Mouse (Mus musculus): ENCODE measurements at regions not wholly inside any gene's neighbourhood (a gene's known extent, or its start where the extent isn't known, plus 50 kb on each side); places are given as distances from the start of the nearest gene placed in this dataset.

DNA sequence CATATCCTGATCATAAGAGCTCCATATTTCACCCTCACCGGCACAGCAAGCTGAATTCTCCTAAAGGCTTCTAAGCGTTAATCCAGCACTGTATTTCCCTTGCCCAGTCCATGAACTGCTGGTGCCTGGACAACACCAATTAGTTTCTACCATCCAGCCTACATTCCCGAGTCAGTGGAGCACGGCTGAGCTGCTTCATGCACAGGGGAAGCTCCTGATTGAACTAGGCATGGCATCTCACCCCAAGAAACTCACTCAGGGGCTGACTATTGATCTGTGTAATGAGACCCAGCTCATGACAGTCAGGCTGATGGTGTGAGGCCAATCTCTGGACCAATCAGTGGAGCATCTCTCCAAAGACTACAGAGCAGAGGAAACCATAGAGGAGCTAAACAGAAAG is 115.4 kb downstream of the Id4 start:
- Histone ChIP-seq H3K9ac (no peak overlapping the region), H3K27me3 (no peaks in the 10 kb centered on the region), H3K36me3 (no peaks in the 10 kb centered on the region), H3K4me3 (no peak overlapping the region), H3K27ac (no peak overlapping the region), H3K9me3 (no peaks in the 10 kb centered on the region), H3K4me1 (no peaks in the 10 kb centered on the region), H3K4me2 (no peak overlapping the region)
- WGBS, result 77% methylated on average over 4 of the region's 4 CpGs
- no peak for ATAC-seq (ENCODE audit: borderline replicate concordance, extremely low read depth, low FRiP score, low TSS enrichment)

DNA sequence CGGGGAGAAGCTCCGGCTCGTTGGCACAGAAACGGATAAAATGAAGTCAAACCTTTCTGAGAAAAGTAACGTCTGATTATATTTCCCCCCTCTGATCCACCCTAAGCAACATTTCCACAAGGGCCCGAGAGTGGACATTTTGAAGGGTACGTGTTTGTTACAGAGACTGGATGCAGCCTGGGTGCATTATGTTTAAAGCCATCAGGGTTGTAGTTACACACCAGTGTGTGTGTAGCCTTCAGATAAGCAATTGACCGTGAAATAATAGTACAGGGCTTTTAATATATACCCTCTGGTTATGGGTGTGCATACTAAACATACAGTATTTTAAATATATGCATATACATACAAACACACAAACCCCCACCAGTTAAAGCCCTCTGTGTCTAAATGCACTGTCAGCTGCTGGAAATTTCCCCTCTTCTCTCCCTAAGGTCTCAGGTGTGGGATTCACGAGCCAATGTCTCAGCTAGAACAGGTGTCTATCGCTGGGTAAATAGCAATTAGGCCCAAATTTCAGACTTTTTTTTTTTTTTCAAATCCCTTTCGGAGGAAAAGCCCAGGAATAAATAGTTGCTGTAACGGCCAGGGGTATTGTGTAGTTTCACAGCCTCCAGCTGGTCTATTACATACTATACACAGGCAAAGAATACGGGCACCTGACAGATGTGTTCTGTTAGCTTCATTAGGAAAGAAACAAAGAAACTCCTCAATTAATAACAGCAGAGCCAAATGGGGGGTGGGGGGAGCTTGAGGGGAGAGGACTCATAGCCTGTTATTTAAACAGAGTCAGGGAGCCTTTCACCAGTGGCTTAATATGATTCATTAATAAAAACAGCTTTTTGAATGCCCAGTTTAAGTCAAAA is 122.8 kb downstream of the Id4 start:
- Histone ChIP-seq H3K36me3 (no peaks in the 10 kb centered on the region), H3K27me3 (no peaks in the 10 kb centered on the region), H3K4me1 (no peaks in the 10 kb centered on the region), H3K9me3 (no peaks in the 10 kb centered on the region), H3K27ac (no peak overlapping the region), H3K4me3 (no peak overlapping the region), H3K9ac (no peak overlapping the region), H3K4me2 (no peak overlapping the region)
- WGBS, result 69% methylated on average over 13 of the region's 13 CpGs
- no peak for ATAC-seq (ENCODE audit: borderline replicate concordance, extremely low read depth, low FRiP score, low TSS enrichment)

DNA sequence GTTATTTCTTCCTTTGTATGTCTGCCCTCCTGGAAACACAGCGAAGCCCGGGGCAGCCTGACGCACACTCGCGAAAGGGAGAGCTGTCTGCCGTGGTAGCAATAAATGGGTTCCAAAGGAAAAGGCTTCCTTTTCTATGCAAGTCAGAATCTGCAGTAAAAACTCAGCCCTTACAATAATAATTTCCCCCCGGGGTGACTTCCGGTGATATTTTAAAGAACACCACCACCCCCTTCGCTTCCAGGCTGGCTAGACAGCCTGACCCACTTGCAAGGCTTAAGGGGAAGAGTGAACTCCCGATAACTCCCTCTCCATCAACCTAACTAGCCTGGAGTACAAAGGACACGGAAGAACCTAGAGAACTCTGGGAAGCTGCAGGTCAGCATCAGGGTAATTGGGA is 123.9 kb downstream of the Id4 start:
- no peak for ATAC-seq (ENCODE audit: borderline replicate concordance, extremely low read depth, low FRiP score, low TSS enrichment)
- H3K27me3 ChIP-seq, result no peaks in the 10 kb centered on the region
- H3K4me2 ChIP-seq, result no peak overlapping the region
- no peaks in the 10 kb centered on the region for H3K4me1 ChIP-seq
- H3K36me3 ChIP-seq, result no peaks in the 10 kb centered on the region
- 63% methylated on average over 11 of the region's 11 CpGs for WGBS
- H3K27ac ChIP-seq, result no peak overlapping the region
- H3K9me3 ChIP-seq, result no peaks in the 10 kb centered on the region
- H3K4me3 ChIP-seq, result no peak overlapping the region
- no peak overlapping the region for H3K9ac ChIP-seq

DNA sequence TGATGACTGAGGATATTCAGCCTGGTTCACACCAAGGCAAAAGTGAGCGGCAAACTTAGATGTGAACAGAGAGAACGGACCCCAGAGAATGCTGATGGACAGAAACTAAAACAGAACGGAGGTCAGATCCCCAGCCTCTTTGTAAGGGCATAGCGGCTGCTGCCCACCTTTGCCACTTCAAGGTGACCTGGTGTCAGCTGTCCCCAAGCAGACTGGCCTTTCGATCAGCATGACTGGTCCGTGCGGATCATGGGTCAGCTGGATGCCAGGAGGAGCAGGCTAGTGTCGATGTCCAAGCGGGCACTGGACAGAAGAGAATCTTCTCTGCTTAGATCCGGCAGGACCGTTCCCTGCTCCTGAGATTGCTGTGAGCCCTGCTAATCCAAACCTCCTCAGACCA is 122.1 kb downstream of the Zfp169 start:
- Histone ChIP-seq H3K4me3 (no peak overlapping the region), H3K36me3 (no peaks in the 10 kb centered on the region), H3K9ac (no peak overlapping the region), H3K9me3 (no peaks in the 10 kb centered on the region), H3K27me3 (no peaks in the 10 kb centered on the region), H3K4me1 (no peaks in the 10 kb centered on the region), H3K27ac (no peak overlapping the region), H3K4me2 (no peak overlapping the region)
- ATAC-seq (ENCODE audit: borderline replicate concordance, extremely low read depth, low FRiP score, low TSS enrichment), result no peak
- WGBS, result 73% methylated on average over 11 of the region's 11 CpGs

DNA sequence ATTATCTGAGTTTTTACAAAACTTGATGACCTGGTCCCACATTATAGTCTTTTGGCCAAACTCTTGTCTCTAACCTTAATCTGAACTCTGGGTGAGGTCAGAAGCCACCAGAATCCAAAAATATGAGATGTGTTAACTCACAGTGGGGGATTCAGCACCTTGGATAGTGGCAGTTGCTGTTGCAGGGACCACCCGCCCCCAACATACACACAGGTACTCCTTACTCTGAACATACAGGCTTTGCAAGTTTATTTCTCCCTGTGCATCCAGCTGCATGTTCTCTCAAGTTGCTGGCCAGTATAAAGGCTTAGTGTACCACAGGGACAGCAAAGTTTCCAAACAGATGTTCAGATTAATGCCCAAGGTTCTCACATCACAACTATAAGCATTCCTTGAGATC is 115.5 kb downstream of the Zfp169 start:
- H3K4me3 ChIP-seq, result no peak overlapping the region
- 9% methylated on average over 1 of the region's 1 CpGs for WGBS
- ATAC-seq (ENCODE audit: borderline replicate concordance, extremely low read depth, low FRiP score, low TSS enrichment), result no peak

DNA sequence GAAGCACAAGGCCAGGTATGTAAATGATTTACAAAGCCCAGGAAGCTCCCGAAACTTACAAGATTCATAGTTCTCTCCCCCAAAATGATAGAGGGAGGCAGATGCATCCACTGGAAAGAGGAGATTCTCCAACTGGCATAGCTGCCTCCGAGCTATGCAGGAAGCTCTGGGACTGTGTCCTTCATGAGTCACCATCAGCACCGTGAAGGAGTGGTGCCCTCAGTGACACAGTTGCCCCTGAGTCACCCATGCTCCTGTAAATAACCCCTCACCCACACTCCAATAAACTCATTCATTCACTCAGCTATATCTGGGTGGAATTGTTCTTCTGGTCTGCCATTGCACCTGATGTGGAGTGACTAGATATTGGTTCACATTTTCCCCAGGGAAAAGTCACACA is 114.6 kb downstream of the Zfp169 start:
- 81% methylated on average over 3 of the region's 3 CpGs for WGBS

More for the DNA sequence above, 115.5 kb downstream of the Zfp169 start:
- H3K4me2 ChIP-seq, result no peak overlapping the region
- no peak overlapping the region for H3K9ac ChIP-seq
- no peaks in the 10 kb centered on the region for H3K9me3 ChIP-seq
- no peaks in the 10 kb centered on the region for H3K27me3 ChIP-seq
- no peaks in the 10 kb centered on the region for H3K4me1 ChIP-seq
- no peak overlapping the region for H3K27ac ChIP-seq
- no peaks in the 10 kb centered on the region for H3K36me3 ChIP-seq

DNA sequence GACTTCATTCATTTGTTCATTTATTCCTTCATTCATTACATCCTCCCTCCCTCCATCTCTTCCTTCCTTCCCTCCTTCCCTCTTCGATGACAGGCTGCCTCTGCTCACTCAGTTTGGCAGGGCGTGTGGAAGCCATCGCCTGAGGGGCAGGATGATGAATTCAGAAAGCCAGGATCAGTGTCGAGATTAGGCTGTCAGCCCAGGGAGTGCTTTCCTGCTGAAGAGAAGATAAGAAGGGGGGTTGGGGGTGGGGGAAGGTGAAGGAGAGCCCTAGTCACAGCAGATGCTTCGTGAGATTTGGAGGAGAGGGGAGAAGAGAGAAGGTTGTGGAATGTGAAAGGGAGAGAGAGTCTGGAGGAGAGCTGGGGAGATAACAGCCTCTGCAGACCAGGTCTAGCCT is 110.9 kb downstream of the Zfp169 start:
- WGBS, result 3% methylated on average over 5 of the region's 5 CpGs
- Histone ChIP-seq H3K4me1 (no peaks in the 10 kb centered on the region), H3K4me2 (no peak overlapping the region), H3K9ac (no peak overlapping the region), H3K27me3 (no peaks in the 10 kb centered on the region), H3K36me3 (no peaks in the 10 kb centered on the region), H3K9me3 (no peaks in the 10 kb centered on the region), H3K4me3 (no peak overlapping the region), H3K27ac (no peak overlapping the region)
- no peak for ATAC-seq (ENCODE audit: borderline replicate concordance, extremely low read depth, low FRiP score, low TSS enrichment)

More for the DNA sequence above, 114.6 kb downstream of the Zfp169 start:
- no peak overlapping the region for H3K4me3 ChIP-seq
- no peaks in the 10 kb centered on the region for H3K9me3 ChIP-seq
- H3K36me3 ChIP-seq, result no peaks in the 10 kb centered on the region
- no peak for ATAC-seq (ENCODE audit: borderline replicate concordance, extremely low read depth, low FRiP score, low TSS enrichment)
- no peaks in the 10 kb centered on the region for H3K27me3 ChIP-seq
- H3K4me2 ChIP-seq, result no peak overlapping the region
- no peaks in the 10 kb centered on the region for H3K4me1 ChIP-seq
- no peak overlapping the region for H3K9ac ChIP-seq
- H3K27ac ChIP-seq, result no peak overlapping the region

DNA sequence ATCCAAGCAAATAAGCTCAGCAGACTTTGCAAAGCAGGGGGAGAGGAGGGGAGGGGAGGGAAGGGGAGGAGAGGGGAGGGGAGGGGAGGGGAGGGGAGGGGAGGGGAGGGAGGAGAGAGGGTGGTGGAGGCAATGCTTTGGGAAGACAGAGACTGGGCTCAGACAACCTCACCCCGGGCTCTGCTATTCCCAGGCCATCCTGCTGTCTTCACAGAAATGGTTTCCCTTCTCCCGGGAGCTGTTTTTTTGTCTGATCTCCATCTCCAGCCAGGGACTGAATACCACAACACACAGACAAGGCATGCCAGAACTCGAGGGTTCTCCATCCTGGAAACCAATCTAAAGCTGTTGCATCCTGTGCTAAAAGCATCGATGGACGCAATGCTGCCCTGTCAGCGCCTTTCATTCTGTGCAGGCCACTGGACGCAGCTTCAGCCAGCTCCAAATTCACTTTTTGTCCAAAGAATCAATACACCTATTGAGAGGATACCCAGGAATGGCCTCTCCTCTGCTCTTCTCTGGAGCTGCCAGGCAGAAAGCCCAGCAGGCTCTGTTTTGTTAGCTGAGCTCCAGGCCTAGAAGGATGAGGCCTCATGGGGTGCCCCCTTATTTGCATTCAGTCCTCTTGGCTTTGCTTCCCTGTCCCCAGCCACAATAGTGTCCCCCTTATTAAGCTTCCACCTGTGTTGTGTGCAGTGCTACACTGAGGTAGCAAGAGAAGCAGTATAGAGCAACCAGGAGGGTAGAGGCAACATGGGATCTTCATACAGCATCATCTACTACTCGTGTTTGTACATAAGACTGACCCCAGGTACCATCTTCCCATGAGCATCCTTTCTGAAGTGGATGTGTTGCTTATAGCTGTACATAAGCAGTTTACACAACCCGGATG is 90.6 kb downstream of the Zfp169 start:
- no peak overlapping the region for H3K27ac ChIP-seq
- H3K27me3 ChIP-seq, result no peaks in the 10 kb centered on the region
- H3K9ac ChIP-seq, result no peak overlapping the region
- H3K4me2 ChIP-seq, result no peak overlapping the region
- no peak overlapping the region for H3K4me3 ChIP-seq
- H3K9me3 ChIP-seq, result no peaks in the 10 kb centered on the region
- no peak for ATAC-seq (ENCODE audit: borderline replicate concordance, extremely low read depth, low FRiP score, low TSS enrichment)
- no peaks in the 10 kb centered on the region for H3K4me1 ChIP-seq
- WGBS, result 51% methylated on average over 9 of the region's 9 CpGs
- H3K36me3 ChIP-seq, result no peaks in the 10 kb centered on the region

DNA sequence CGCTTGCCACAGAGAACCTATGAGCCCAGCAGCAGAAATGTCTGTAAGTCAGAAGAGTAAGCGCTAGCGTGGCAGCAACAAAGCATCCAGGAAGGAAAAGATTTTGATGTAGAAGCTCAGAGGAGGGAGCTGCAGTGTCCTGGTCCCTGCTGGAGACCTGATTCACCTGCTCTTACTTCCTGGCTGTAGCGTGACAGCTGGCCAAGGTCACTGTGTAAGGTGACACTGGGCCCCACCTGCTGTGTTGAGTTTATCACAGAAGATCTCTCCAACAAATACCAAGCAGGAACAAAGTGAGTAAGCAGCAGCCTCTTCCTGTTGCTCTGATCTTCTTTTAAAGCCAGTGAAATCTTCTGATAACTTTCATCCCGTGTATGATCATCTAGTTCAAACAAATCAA is 86.4 kb downstream of the Zfp169 start:
- no peak for ATAC-seq (ENCODE audit: borderline replicate concordance, extremely low read depth, low FRiP score, low TSS enrichment)
- no peaks in the 10 kb centered on the region for H3K36me3 ChIP-seq
- H3K27me3 ChIP-seq, result no peaks in the 10 kb centered on the region
- no peak overlapping the region for H3K4me3 ChIP-seq
- 48% methylated on average over 5 of the region's 5 CpGs for WGBS
- no peak overlapping the region for H3K9ac ChIP-seq
- H3K9me3 ChIP-seq, result no peaks in the 10 kb centered on the region
- H3K27ac ChIP-seq, result no peak overlapping the region
- no peak overlapping the region for H3K4me2 ChIP-seq
- H3K4me1 ChIP-seq, result no peaks in the 10 kb centered on the region

DNA sequence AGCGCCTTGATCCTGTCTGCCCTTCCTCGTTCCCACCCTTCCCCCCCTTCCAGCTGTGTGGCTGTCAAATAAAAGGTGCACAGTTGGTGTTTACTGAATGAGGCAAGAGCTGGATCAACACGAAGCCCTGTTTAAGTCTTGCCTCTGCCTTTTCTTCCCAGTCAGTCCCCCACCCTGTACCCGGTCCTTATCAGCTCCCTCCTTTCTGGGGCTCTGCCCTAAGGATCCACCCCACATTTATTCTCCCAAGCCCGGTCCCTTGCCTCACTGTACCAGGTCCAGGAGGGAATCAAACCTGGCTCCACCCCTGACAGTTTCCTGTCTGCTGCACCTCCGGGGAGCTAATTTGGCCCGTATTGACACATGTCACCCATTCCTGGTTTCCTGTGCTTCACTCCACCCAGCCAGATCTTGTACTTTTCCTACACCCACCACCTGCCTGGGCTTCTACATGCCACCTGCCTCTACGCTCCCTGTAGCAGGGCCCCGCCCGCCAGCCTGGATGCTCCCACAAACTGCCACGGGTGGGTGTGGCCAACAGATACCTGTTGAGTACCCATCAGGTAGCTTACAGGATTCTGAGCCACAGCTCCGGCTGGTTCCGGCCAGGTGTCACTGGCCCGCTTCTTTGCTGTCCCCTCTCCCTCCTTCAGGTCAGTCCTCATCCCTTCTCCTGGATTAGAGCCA is 76.4 kb downstream of the Zfp169 start:
- 47% methylated on average over 14 of the region's 14 CpGs for WGBS
- Histone ChIP-seq H3K4me1 (no peaks in the 10 kb centered on the region), H3K27ac (no peak overlapping the region), H3K27me3 (no peaks in the 10 kb centered on the region), H3K4me3 (no peak overlapping the region), H3K4me2 (no peak overlapping the region), H3K9me3 (no peaks in the 10 kb centered on the region), H3K9ac (no peak overlapping the region), H3K36me3 (no peaks in the 10 kb centered on the region)
- no peak for ATAC-seq (ENCODE audit: borderline replicate concordance, extremely low read depth, low FRiP score, low TSS enrichment)

Data from lung, embryonic 15.5 days (tissue).